Mouse (Mus musculus): ENCODE measurements at regions not wholly inside any gene's neighbourhood (a gene's known extent, or its start where the extent isn't known, plus 50 kb on each side); places are given as distances from the start of the nearest gene placed in this dataset.

GRCm38 (mm10) chr16:73785074-73785438 lies 626.6 kb downstream of the Robo2 start:
- in situ Hi-C loops (cut with MboI; ENCODE audit: low sequenced_read_pairs in 2 of 2, unreplicated experiment in 2 of 2) = no loop called here
- Histone ChIP-seq H3K9ac (ENCODE audit: insufficient read depth, low read depth, low read length, poor library complexity, severe bottlenecking) (no peak overlapping the region), H3K27ac (ENCODE audit: insufficient read depth, low read depth, low read length, poor library complexity, severe bottlenecking) (no peak overlapping the region), H3K4me1 (ENCODE audit: control insufficient read depth in 2 of 2, insufficient read depth in 2 of 2, low read length in 2 of 2, poor library complexity in 1 of 2) (no peaks in the 10 kb centered on the region), H3K36me3 (ENCODE audit: control insufficient read depth, insufficient read depth, low read length, poor library complexity, severe bottlenecking) (no peaks in the 10 kb centered on the region), H3K4me3 (ENCODE audit: insufficient read depth in 1 of 2, low read depth in 1 of 2, low read length in 2 of 2, poor library complexity in 1 of 2, severe bottlenecking in 1 of 2) (no peak overlapping the region), H3K9me3 (ENCODE audit: control insufficient read depth, insufficient read depth, low read depth, low read length) (no peaks in the 10 kb centered on the region)
- no peak for DNase-seq (ENCODE audit: low read depth, low spot score)
- TF ChIP-seq ZNF384 (IDR thresholded peaks at IDR 0.05; ENCODE audit: low read depth, low read length) (no peak), MAFK (IDR thresholded peaks at IDR 0.05; ENCODE audit: insufficient read depth, low read depth, low read length) (no peak), ZC3H11A (IDR thresholded peaks at IDR 0.05; ENCODE audit: borderline replicate concordance, low read depth, low read length) (no peak), CHD2 (IDR thresholded peaks at IDR 0.05; ENCODE audit: low read depth, low read length) (no peak), HCFC1 (IDR thresholded peaks at IDR 0.05; ENCODE audit: borderline replicate concordance, insufficient read depth, low read length) (no peak)

DNA sequence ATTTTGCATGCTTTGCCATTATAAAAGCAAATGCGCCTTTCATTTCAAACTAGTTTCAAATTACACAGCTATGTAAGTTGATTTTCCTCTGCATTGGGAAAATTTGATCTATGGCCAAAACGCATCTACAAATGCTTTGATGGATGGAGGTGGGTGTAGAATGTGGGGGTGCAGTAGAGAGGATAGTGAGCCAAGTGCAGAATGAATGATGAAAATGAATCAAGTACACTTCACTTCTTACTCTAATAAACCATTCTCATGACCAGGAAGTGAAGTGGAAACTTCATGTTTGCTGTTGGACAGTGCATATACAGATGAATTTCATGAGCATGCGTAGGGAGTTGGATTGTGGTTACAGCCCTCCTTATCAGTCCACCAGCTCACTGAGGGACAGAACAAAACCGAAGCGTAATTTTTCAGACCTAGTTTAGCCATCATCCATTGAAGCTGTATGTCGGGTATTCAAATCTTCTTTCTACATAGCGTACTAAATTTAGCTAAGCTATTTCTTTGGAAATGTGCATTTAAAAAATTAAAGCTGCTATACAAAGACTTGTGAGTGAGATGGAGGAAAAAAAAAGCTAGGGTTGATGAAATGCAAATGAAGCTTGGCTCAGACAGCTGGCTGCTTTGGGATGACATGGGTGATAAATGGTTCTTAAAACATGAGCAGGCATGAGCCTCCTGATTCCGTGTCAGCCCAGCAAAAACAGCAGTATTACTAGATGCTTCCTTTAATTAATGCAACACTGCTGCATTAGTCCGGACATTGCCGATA lies 627.1 kb downstream of the Robo2 start:
- Histone ChIP-seq H3K4me3 (ENCODE audit: insufficient read depth in 1 of 2, low read depth in 1 of 2, low read length in 2 of 2, poor library complexity in 1 of 2, severe bottlenecking in 1 of 2) (no peak overlapping the region), H3K9ac (ENCODE audit: insufficient read depth, low read depth, low read length, poor library complexity, severe bottlenecking) (no peak overlapping the region), H3K27ac (ENCODE audit: insufficient read depth, low read depth, low read length, poor library complexity, severe bottlenecking) (no peak overlapping the region), H3K4me1 (ENCODE audit: control insufficient read depth in 2 of 2, insufficient read depth in 2 of 2, low read length in 2 of 2, poor library complexity in 1 of 2) (no peaks in the 10 kb centered on the region), H3K9me3 (ENCODE audit: control insufficient read depth, insufficient read depth, low read depth, low read length) (no peaks in the 10 kb centered on the region), H3K36me3 (ENCODE audit: control insufficient read depth, insufficient read depth, low read length, poor library complexity, severe bottlenecking) (no peaks in the 10 kb centered on the region)
- TF ChIP-seq MAFK (IDR thresholded peaks at IDR 0.05; ENCODE audit: insufficient read depth, low read depth, low read length) (no peak), CHD2 (IDR thresholded peaks at IDR 0.05; ENCODE audit: low read depth, low read length) (no peak), ZNF384 (IDR thresholded peaks at IDR 0.05; ENCODE audit: low read depth, low read length) (no peak), ZC3H11A (IDR thresholded peaks at IDR 0.05; ENCODE audit: borderline replicate concordance, low read depth, low read length) (no peak), HCFC1 (IDR thresholded peaks at IDR 0.05; ENCODE audit: borderline replicate concordance, insufficient read depth, low read length) (no peak)
- no peak for DNase-seq (ENCODE audit: low read depth, low spot score)
- in situ Hi-C loops (cut with MboI; ENCODE audit: low sequenced_read_pairs in 2 of 2, unreplicated experiment in 2 of 2) = no loop called here

DNA sequence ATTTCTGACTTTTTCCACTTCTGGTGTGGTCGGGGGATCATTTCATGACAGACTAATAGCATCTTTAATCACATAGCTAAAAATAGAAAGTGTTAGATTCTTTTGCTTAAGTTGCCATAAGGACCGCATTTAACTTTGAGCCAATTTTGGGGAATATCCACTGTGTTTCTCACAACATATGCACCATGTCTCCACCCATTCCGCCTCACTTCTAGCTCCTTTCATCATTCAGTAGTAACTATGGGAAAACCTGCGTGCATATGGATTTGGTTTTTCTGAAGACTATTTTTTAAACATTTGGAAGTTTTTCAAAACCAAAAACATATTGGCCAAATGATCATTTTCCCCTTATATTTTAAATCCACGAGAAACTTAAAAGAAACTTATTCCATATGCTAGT lies 639.2 kb downstream of the Robo2 start:
- H3K9me3 ChIP-seq (ENCODE audit: control insufficient read depth, insufficient read depth, low read depth, low read length) = no peaks in the 10 kb centered on the region
- H3K36me3 ChIP-seq (ENCODE audit: control insufficient read depth, insufficient read depth, low read length, poor library complexity, severe bottlenecking) = no peaks in the 10 kb centered on the region
- in situ Hi-C loops (cut with MboI; ENCODE audit: low sequenced_read_pairs in 2 of 2, unreplicated experiment in 2 of 2) = no loop called here
- no peaks in the 10 kb centered on the region for H3K4me1 ChIP-seq (ENCODE audit: control insufficient read depth in 2 of 2, insufficient read depth in 2 of 2, low read length in 2 of 2, poor library complexity in 1 of 2)
- no peak for TF ChIP-seq CHD2 (IDR thresholded peaks at IDR 0.05; ENCODE audit: low read depth, low read length)
- no peak overlapping the region for H3K4me3 ChIP-seq (ENCODE audit: insufficient read depth in 1 of 2, low read depth in 1 of 2, low read length in 2 of 2, poor library complexity in 1 of 2, severe bottlenecking in 1 of 2)
- no peak overlapping the region for H3K27ac ChIP-seq (ENCODE audit: insufficient read depth, low read depth, low read length, poor library complexity, severe bottlenecking)
- no peak overlapping the region for H3K9ac ChIP-seq (ENCODE audit: insufficient read depth, low read depth, low read length, poor library complexity, severe bottlenecking)
- no peak for DNase-seq (ENCODE audit: low read depth, low spot score)

- H3K36me3 ChIP-seq (ENCODE audit: control insufficient read depth, insufficient read depth, low read length, poor library complexity, severe bottlenecking) = no peaks in the 10 kb centered on the region
- no peaks in the 10 kb centered on the region for H3K4me1 ChIP-seq (ENCODE audit: control insufficient read depth in 2 of 2, insufficient read depth in 2 of 2, low read length in 2 of 2, poor library complexity in 1 of 2)
- in situ Hi-C loops (cut with MboI; ENCODE audit: low sequenced_read_pairs in 2 of 2, unreplicated experiment in 2 of 2) = no loop called here
- DNase-seq (ENCODE audit: low read depth, low spot score) = no peak
- no peak overlapping the region for H3K4me3 ChIP-seq (ENCODE audit: insufficient read depth in 1 of 2, low read depth in 1 of 2, low read length in 2 of 2, poor library complexity in 1 of 2, severe bottlenecking in 1 of 2)
- H3K9ac ChIP-seq (ENCODE audit: insufficient read depth, low read depth, low read length, poor library complexity, severe bottlenecking) = no peak overlapping the region
- H3K9me3 ChIP-seq (ENCODE audit: control insufficient read depth, insufficient read depth, low read depth, low read length) = no peaks in the 10 kb centered on the region
- TF ChIP-seq ZC3H11A (IDR thresholded peaks at IDR 0.05; ENCODE audit: borderline replicate concordance, low read depth, low read length) (no peak), MAFK (IDR thresholded peaks at IDR 0.05; ENCODE audit: insufficient read depth, low read depth, low read length) (peak; percentile 61), CHD2 (IDR thresholded peaks at IDR 0.05; ENCODE audit: low read depth, low read length) (no peak)
- no peak overlapping the region for H3K27ac ChIP-seq (ENCODE audit: insufficient read depth, low read depth, low read length, poor library complexity, severe bottlenecking)
These were observed 641.2 kb downstream of the Robo2 start for GRCm38 (mm10) chr16:73770440-73770856.

GRCm38 (mm10) chr16:73769729-73770128 lies 641.9 kb downstream of the Robo2 start:
- in situ Hi-C loops (cut with MboI; ENCODE audit: low sequenced_read_pairs in 2 of 2, unreplicated experiment in 2 of 2) = no loop called here
- Histone ChIP-seq H3K27ac (ENCODE audit: insufficient read depth, low read depth, low read length, poor library complexity, severe bottlenecking) (no peak overlapping the region), H3K9ac (ENCODE audit: insufficient read depth, low read depth, low read length, poor library complexity, severe bottlenecking) (no peak overlapping the region), H3K4me1 (ENCODE audit: control insufficient read depth in 2 of 2, insufficient read depth in 2 of 2, low read length in 2 of 2, poor library complexity in 1 of 2) (no peaks in the 10 kb centered on the region), H3K4me3 (ENCODE audit: insufficient read depth in 1 of 2, low read depth in 1 of 2, low read length in 2 of 2, poor library complexity in 1 of 2, severe bottlenecking in 1 of 2) (no peak overlapping the region), H3K9me3 (ENCODE audit: control insufficient read depth, insufficient read depth, low read depth, low read length) (no peaks in the 10 kb centered on the region), H3K36me3 (ENCODE audit: control insufficient read depth, insufficient read depth, low read length, poor library complexity, severe bottlenecking) (no peaks in the 10 kb centered on the region)
- TF ChIP-seq HCFC1 (IDR thresholded peaks at IDR 0.05; ENCODE audit: borderline replicate concordance, insufficient read depth, low read length) (no peak), MAFK (IDR thresholded peaks at IDR 0.05; ENCODE audit: insufficient read depth, low read depth, low read length) (no peak), ZNF384 (IDR thresholded peaks at IDR 0.05; ENCODE audit: low read depth, low read length) (no peak), CHD2 (IDR thresholded peaks at IDR 0.05; ENCODE audit: low read depth, low read length) (no peak), ZC3H11A (IDR thresholded peaks at IDR 0.05; ENCODE audit: borderline replicate concordance, low read depth, low read length) (no peak)
- DNase-seq (ENCODE audit: low read depth, low spot score) = no peak

Data from ES-E14 (cell line).